Mouse (Mus musculus): Measurements from ENCODE around the gene Plin1. TPM values are rescaled to one million over a fixed set of nuclear protein-coding genes. Genes with fewer than 3 reads are reported as not detected.
A peak's percentile ranks its signal among the peaks of the same experiment; 100 is the strongest.

The Plin1 gene
- total and polyA plus RNA-seq, 2 experiments from 2014 or later, result 0.23 to 0.44 TPM

DNA sequence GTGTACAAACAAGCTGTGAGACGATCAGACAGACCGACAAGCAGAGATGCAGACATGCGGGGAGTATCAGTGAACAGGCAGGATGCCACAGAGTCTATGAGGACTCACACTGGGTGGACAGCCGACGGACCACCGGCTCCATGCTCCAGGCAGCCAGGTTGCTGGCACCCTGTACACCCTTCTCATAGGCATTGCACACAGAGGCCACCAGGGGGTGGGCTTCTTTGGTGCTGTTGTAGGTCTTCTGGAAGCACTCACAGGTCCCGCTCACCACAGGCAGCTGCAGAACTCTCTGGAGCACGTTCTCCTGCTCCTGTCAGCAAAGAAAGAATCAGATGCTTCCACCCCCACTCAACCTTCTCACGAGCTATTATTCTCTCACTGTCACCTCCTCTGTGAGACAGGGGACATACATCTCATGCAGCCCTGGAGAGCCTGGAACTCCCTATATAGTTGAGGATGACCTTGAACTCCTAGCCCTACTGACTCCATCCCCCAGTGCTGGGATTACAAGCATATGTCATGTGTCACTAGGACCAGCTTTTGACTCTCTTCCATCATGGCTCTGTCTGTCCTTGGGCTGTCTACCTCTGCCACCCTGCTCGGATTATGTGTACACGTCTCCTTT lies 2.8 kb downstream of the Plin1 start:
- H3K27ac ChIP-seq (ENCODE audit: low read depth, low read length), result no peak overlapping the region
- H3K9me3 ChIP-seq (ENCODE audit: low read length), result no peaks in the 10 kb centered on the region
- ATAC-seq (ENCODE audit: low FRiP score), result no peak; the same call in 1 of the 2 replicates
- DNase-seq (ENCODE audit: low spot score), result no peak
- H3K4me3 ChIP-seq (ENCODE audit: low read depth, low read length), result no peak overlapping the region
- H3K9ac ChIP-seq (replicated peaks; ENCODE audit: low read length, poor library complexity, severe bottlenecking), result no peak overlapping the region
- H3K4me1 ChIP-seq (ENCODE audit: insufficient read depth, low read length), result no peaks in the 10 kb centered on the region
- TF ChIP-seq CTCF (IDR thresholded peaks at IDR 0.05), result peak; percentile 42
- H3K27me3 ChIP-seq (ENCODE audit: insufficient read depth, low read length), result no peaks in the 10 kb centered on the region
- H3K36me3 ChIP-seq (ENCODE audit: insufficient read depth, low read length), result no peaks in the 10 kb centered on the region
- no peak overlapping the region for H3K4me2 ChIP-seq (ENCODE audit: low read depth, low read length, poor library complexity, severe bottlenecking)
- WGBS, result 74% methylated on average over 11 of the region's 11 CpGs

- TF ChIP-seq CTCF (IDR thresholded peaks at IDR 0.05), result peak; percentile 74
- ATAC-seq (ENCODE audit: low FRiP score) (no peak), DNase-seq (ENCODE audit: low spot score) (peak; percentile 69)
- Histone ChIP-seq H3K36me3 (ENCODE audit: insufficient read depth, low read length) (no peaks in the 10 kb centered on the region), H3K9ac (replicated peaks; ENCODE audit: low read length, poor library complexity, severe bottlenecking) (no peak overlapping the region), H3K27ac (ENCODE audit: low read depth, low read length) (no peak overlapping the region), H3K4me3 (ENCODE audit: low read depth, low read length) (no peak overlapping the region), H3K4me1 (ENCODE audit: insufficient read depth, low read length) (no peaks in the 10 kb centered on the region), H3K9me3 (ENCODE audit: low read length) (no peaks in the 10 kb centered on the region), H3K27me3 (ENCODE audit: insufficient read depth, low read length) (no peaks in the 10 kb centered on the region), H3K4me2 (ENCODE audit: low read depth, low read length, poor library complexity, severe bottlenecking) (no peak overlapping the region)
- WGBS, result 8% methylated on average over 8 of the region's 8 CpGs
These were observed 3.5 kb downstream of the Plin1 start for GRCm38 (mm10) chr7:79729169-79729568.

- Histone ChIP-seq H3K36me3 (ENCODE audit: insufficient read depth, low read length) (no peaks in the 10 kb centered on the region), H3K27me3 (ENCODE audit: insufficient read depth, low read length) (no peaks in the 10 kb centered on the region), H3K4me1 (ENCODE audit: insufficient read depth, low read length) (no peaks in the 10 kb centered on the region), H3K9ac (replicated peaks; ENCODE audit: low read length, poor library complexity, severe bottlenecking) (no peak overlapping the region), H3K4me2 (ENCODE audit: low read depth, low read length, poor library complexity, severe bottlenecking) (no peak overlapping the region), H3K9me3 (ENCODE audit: low read length) (no peaks in the 10 kb centered on the region), H3K4me3 (ENCODE audit: low read depth, low read length) (no peak overlapping the region), H3K27ac (ENCODE audit: low read depth, low read length) (no peak overlapping the region)
- peak; percentile 73 for TF ChIP-seq CTCF (IDR thresholded peaks at IDR 0.05)
- ATAC-seq (ENCODE audit: low FRiP score) (no peak), DNase-seq (ENCODE audit: low spot score) (peak; percentile 26)
- WGBS, result 36% methylated on average over 6 of the region's 6 CpGs
These were observed 4.5 kb downstream of the Plin1 start for GRCm38 (mm10) chr7:79728219-79728618.

- H3K36me3 ChIP-seq (ENCODE audit: insufficient read depth, low read length), result no peaks in the 10 kb centered on the region
- H3K9ac ChIP-seq (replicated peaks; ENCODE audit: low read length, poor library complexity, severe bottlenecking), result no peak overlapping the region
- no peak overlapping the region for H3K4me2 ChIP-seq (ENCODE audit: low read depth, low read length, poor library complexity, severe bottlenecking)
- H3K4me1 ChIP-seq (ENCODE audit: insufficient read depth, low read length), result no peaks in the 10 kb centered on the region
- no peak for ATAC-seq (ENCODE audit: low FRiP score)
- DNase-seq (ENCODE audit: low spot score), result peak; percentile 31
- H3K4me3 ChIP-seq (ENCODE audit: low read depth, low read length), result no peak overlapping the region
- TF ChIP-seq CTCF (IDR thresholded peaks at IDR 0.05), result peak; percentile 66
- 28% methylated on average over 2 of the region's 2 CpGs for WGBS
- H3K9me3 ChIP-seq (ENCODE audit: low read length), result no peaks in the 10 kb centered on the region
- 0 out of 2 replicates have a peak, but pooled peaks cover 5% of the 10 kb centered on the region for H3K27me3 ChIP-seq (ENCODE audit: insufficient read depth, low read length)
- no peak overlapping the region for H3K27ac ChIP-seq (ENCODE audit: low read depth, low read length)
These were observed 5.6 kb downstream of the Plin1 start for GRCm38 (mm10) chr7:79727091-79727490.

- under 1% methylated on average over 48 of the region's 48 CpGs for WGBS
- Histone ChIP-seq H3K9ac (replicated peaks; ENCODE audit: low read length, poor library complexity, severe bottlenecking) (peak overlapping the region; percentile 83), H3K4me1 (ENCODE audit: insufficient read depth, low read length) (no peaks in the 10 kb centered on the region), H3K9me3 (ENCODE audit: low read length) (no peaks in the 10 kb centered on the region), H3K27ac (ENCODE audit: low read depth, low read length) (peak overlapping the region; percentile 44; the same call in 1 of the 2 replicates), H3K36me3 (ENCODE audit: insufficient read depth, low read length) (no peaks in the 10 kb centered on the region), H3K4me3 (ENCODE audit: low read depth, low read length) (peak overlapping the region; percentile 56), H3K27me3 (ENCODE audit: insufficient read depth, low read length) (0 out of 2 replicates have a peak, but pooled peaks cover 5% of the 10 kb centered on the region), H3K4me2 (ENCODE audit: low read depth, low read length, poor library complexity, severe bottlenecking) (peak overlapping the region; percentile 82)
- ATAC-seq (ENCODE audit: low FRiP score), result peak; percentile 67
- TF ChIP-seq CTCF (IDR thresholded peaks at IDR 0.05), result no peak
- DNase-seq (ENCODE audit: low spot score), result peak; percentile 60
These were observed 11.2 kb downstream of the Plin1 start for GRCm38 (mm10) chr7:79721386-79721977.
